Mouse (Mus musculus) left cerebral cortex, adult 2 months (tissue): ENCODE measurements at regions not wholly inside any gene's neighbourhood (a gene's known extent, or its start where the extent isn't known, plus 50 kb on each side); places are given as distances from the start of the nearest gene placed in this dataset.

Experiments used
- DNase-seq, 2 experiments: peaks; one replicate each; pipeline ENCODE4 v3.0.0; 2021 to 2022; ENCODE audit warnings: low spot score in 2 of 2, mixed read lengths in 1 of 2; ENCODE audit errors: extremely low spot score in 1 of 2
- H3K27ac ChIP-seq: fragments of 200-600 bp; 2 replicates; pipeline ENCODE4 v1.8.1; 2022
- H3K4me3 ChIP-seq: fragments of 200-600 bp; 2 replicates; pipeline ENCODE4 v1.8.1; 2022
- CTCF ChIP-seq: fragments of 200-600 bp; IDR thresholded peaks from 2 replicates; pipeline ENCODE4 v1.8.1; 2022; ENCODE audit warnings: antibody characterized with exemption, mild to moderate bottlenecking, moderate library complexity
- intact Hi-C: fragments of 180-260 bp; cut with DNase I; formaldehyde crosslinking; loops from one replicate; pipeline ENCODE4 v1.15.1; 2025

- intact Hi-C loops, result no loop called here
- Histone ChIP-seq H3K4me3 (no peak overlapping the region), H3K27ac (no peak overlapping the region)
- no peak for DNase-seq
- TF ChIP-seq CTCF, result no peak
These were observed 485.7 kb downstream of the Grin2a start for GRCm38 (mm10) chr16:9509666-9510065.

GRCm38 (mm10) chr16:9514538-9514937 is 480.8 kb downstream of the Grin2a start:
- TF ChIP-seq CTCF, result no peak
- DNase-seq, result no peak
- Histone ChIP-seq H3K4me3 (no peak overlapping the region), H3K27ac (no peak overlapping the region)
- intact Hi-C loops, result no loop called here
